Mouse (Mus musculus) neural tube, embryonic 14.5 days (tissue): ENCODE results near the gene Cflar. TPM values are rescaled to one million over a fixed set of nuclear protein-coding genes. Genes with fewer than 3 reads are reported as not detected.
"Not testable (repeated sequence)": the region's sequence is repeated elsewhere in the genome, so short reads cannot be mapped to it uniquely, and the experiment has no call there.

Experiments used
- ATAC-seq: fragments of 200-750 bp; cut with Nextera tagmentation; 2 replicates; pipeline ENCODE4 v1.8.0; 2017; ENCODE audit warnings: low read depth, mild to moderate bottlenecking, moderate TSS enrichment, moderate library complexity
- H3K27ac ChIP-seq: fragments of 300-500 bp; sonication (generic); 2 replicates; pipeline ENCODE4 v1.5.1; 2014; ENCODE audit warnings: low read depth, mild to moderate bottlenecking, control low read depth, low read length, moderate library complexity, mixed read lengths
- H3K27me3 ChIP-seq: fragments of 300-500 bp; sonication (generic); 2 replicates; pipeline ENCODE4 v1.6.1; 2014; ENCODE audit warnings: low read length; ENCODE audit not compliant: control insufficient read depth, insufficient read depth
- H3K36me3 ChIP-seq: fragments of 300-500 bp; sonication (generic); 2 replicates; pipeline ENCODE4 v1.6.1; 2014; ENCODE audit warnings: low read length, mixed read lengths; ENCODE audit not compliant: control insufficient read depth, insufficient read depth
- H3K4me1 ChIP-seq: fragments of 300-500 bp; sonication (generic); 2 replicates; pipeline ENCODE4 v1.6.1; 2014; ENCODE audit warnings: low read length; ENCODE audit not compliant: control insufficient read depth, insufficient read depth
- H3K4me2 ChIP-seq: fragments of 300-500 bp; sonication (generic); 2 replicates; pipeline ENCODE4 v1.6.1; 2014; ENCODE audit warnings: mild to moderate bottlenecking, low read depth, low read length, control low read depth
- H3K4me3 ChIP-seq: fragments of 300-500 bp; sonication (generic); 2 replicates; pipeline ENCODE4 v1.5.1; 2014; ENCODE audit warnings: low read depth, low read length, control low read depth, mixed read lengths
- H3K9ac ChIP-seq: fragments of 300-500 bp; sonication (generic); replicated peaks from 2 replicates; pipeline ENCODE4 v1.6.1; 2014; ENCODE audit warnings: low read depth, mild to moderate bottlenecking, control low read depth, low read length, mixed read lengths
- H3K9me3 ChIP-seq: fragments of 300-500 bp; sonication (generic); 2 replicates; pipeline ENCODE4 v1.6.1; 2016; ENCODE audit warnings: low read length; ENCODE audit not compliant: control insufficient read depth
- WGBS: fragments of 180-500 bp; shearing (Covaris S2); extraction: QIAGEN DNeasy Blood & Tissue Kit; methylation state at CpG from one replicate; pipeline ENCODE4 v1.1.7; 2014; 5-methylcytosine and 5-hydroxymethylcytosine counted together
- polyA plus RNA-seq: library from polyadenylated mRNA; unstranded; fragments of >200 nt; fragmentation: Nextera tagmentation; extraction: Ambion mirVana; gene quantifications from 2 replicates; pipeline ENCODE4 v1.2.1, GENCODE M21; 2014

Cflar gene
- polyA plus RNA-seq, 1 experiment from 2014 or later: 16.3 TPM

DNA sequence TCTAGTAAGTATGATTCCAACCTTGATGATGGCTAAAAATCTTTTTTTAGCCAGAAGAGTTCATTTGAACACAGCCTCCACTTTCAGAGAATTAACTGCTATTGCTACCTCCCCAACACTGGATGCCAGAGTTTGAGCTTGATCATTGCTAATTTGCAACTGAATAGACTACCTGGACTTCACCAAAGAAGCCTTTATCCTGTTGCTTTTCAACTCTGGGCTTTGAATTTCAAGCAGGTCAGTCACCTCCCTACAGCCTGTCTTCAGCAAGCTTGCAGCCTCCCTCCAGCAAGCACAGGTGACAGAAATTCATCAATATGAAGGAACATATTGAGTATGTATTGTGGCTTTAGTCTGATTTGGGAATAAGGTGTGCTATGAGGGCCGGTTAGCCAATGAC lies 21.9 kb upstream of the Cflar start:
- no peak overlapping the region for H3K4me3 ChIP-seq
- H3K27ac ChIP-seq: no peak overlapping the region
- no peak for ATAC-seq
- no peak overlapping the region for H3K9ac ChIP-seq
- H3K4me1 ChIP-seq: no peaks in the 10 kb centered on the region
- no peaks in the 10 kb centered on the region for H3K36me3 ChIP-seq
- 79% methylated on average over 1 of the region's 1 CpGs for WGBS
- H3K4me2 ChIP-seq: no peak overlapping the region
- no peaks in the 10 kb centered on the region for H3K27me3 ChIP-seq
- H3K9me3 ChIP-seq: no peaks in the 10 kb centered on the region

DNA sequence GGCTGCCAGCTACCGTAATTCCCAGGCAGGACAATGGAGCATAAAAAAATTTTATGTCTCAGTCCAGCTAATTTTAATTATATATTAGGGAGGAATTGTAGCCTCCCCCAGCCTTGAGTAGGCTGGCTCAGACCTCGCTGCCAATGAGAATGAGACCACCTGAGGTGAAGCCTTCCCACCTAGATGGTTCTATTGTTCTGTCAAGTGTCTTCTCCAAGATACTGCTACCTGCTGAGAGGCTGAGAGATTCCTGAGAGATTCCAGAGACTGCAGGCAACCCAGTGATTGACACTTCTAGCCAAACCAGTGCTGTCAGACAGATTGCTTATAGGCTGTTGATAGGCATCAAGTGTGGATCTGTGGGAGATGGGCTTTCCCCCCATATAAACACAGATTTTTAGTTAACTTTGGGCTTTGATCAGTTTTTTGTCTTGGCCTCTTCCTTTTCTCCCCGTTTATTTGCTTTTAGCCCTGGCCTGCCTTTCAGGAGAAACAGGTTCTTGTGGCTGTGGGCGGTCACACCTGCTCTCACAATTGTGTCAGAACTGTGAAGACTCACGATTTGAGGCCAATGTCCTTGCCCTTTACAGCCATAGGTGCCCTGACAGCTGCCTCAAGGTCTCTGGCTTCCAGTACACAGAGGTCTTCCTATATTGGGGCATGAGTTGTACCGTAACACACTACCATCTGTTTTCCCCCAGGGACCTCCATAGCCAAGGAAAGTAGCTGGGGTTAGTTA lies 21.1 kb upstream of the Cflar start:
- Histone ChIP-seq H3K36me3 (no peaks in the 10 kb centered on the region), H3K4me2 (no peak overlapping the region), H3K9me3 (no peaks in the 10 kb centered on the region), H3K27ac (no peak overlapping the region), H3K4me1 (no peaks in the 10 kb centered on the region), H3K27me3 (no peaks in the 10 kb centered on the region), H3K9ac (no peak overlapping the region), H3K4me3 (no peak overlapping the region)
- WGBS: 66% methylated on average over 6 of the region's 6 CpGs
- ATAC-seq: no peak

DNA sequence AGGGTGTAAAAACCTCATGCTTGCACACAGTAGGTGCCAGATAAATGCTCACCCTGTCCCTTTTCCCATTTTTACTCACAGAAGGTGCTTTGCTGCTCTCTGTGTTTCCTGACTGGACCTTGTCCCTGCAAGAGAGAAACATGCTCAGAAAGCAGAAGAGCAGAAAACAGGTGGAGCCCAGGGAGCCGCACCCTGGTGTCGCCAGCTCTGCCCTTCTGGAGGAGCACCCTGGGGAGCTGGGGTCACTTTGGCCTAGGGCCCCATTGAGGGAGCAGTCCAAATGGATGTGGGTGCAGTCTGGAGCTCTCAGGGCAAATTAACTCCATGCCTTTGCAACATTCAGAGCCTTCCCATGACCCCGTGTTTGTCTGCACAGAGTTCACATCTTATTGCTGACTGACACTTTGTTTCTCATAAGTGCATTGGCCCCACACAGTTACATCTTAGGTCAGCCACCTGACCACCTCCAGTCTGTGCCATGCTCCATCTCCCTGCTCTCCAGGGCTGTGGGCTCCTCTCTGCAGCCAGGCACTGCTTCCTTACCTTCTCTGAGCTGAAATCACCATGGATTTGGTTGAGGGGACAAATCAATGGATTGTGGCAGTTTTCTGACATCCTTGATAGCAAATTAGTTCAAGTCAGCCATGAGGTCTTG lies 20.3 kb upstream of the Cflar start:
- H3K4me2 ChIP-seq, H3K9me3 ChIP-seq, H3K27me3 ChIP-seq, H3K27ac ChIP-seq, ATAC-seq, H3K4me3 ChIP-seq, H3K9ac ChIP-seq, H3K36me3 ChIP-seq, H3K4me1 ChIP-seq: not testable (repeated sequence)
- WGBS: 81% methylated on average over 2 of the region's 3 CpGs

DNA sequence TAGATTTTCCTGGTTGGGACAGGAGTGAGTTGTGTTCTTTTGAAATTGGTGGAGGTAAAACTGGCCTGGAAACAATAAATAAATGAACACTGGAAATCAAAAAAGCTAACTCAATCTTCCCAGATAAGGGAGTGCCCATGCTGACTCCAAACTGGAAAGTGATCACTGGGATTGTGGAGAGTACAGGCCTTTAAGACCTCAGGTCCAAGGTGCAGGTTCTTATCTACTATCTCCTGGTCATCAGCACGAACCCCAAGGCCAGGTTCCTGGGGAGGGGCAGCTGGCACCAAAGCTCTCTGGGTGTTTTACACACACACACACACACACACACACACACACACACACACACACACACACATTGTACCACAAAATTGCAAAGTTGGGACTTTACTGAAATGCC lies 19.6 kb upstream of the Cflar start:
- H3K4me3 ChIP-seq, H3K27ac ChIP-seq, H3K27me3 ChIP-seq, H3K4me1 ChIP-seq, H3K9me3 ChIP-seq, H3K4me2 ChIP-seq, ATAC-seq, H3K36me3 ChIP-seq, H3K9ac ChIP-seq: not testable (repeated sequence)
- 67% methylated on average over 1 of the region's 1 CpGs for WGBS

DNA sequence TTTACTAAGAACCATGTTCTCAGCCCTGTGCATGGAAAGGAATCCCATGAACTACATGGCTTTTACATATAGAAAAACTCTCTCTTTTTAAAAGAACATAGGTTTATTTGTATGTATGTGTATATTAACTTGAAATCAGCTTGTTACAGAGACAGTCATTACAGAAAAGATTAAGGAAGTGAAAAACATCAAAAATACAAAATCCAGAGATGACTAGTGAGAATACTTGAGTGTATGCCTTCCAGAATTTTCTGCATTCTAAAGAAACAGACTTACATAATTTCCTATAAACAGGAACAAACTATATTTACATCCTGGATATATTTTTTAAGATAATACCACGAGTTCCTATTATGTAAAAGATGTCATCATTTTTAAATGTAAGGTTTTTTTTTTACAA lies 17.6 kb upstream of the Cflar start:
- Histone ChIP-seq H3K4me3 (no peak overlapping the region), H3K27ac (no peak overlapping the region), H3K4me2 (no peak overlapping the region), H3K9me3 (no peaks in the 10 kb centered on the region), H3K36me3 (no peaks in the 10 kb centered on the region), H3K27me3 (no peaks in the 10 kb centered on the region), H3K4me1 (no peaks in the 10 kb centered on the region), H3K9ac (no peak overlapping the region)
- no peak for ATAC-seq
- 90% methylated on average over 1 of the region's 1 CpGs for WGBS

GRCm38 (mm10) chr1:58695810-58696209 lies 15.5 kb upstream of the Cflar start, which contains the start of gene Als2cr12:
TSS of gene Als2cr12 (minus strand) at chr1:58695989.
- not testable (repeated sequence) for H3K36me3 ChIP-seq, H3K4me1 ChIP-seq

DNA sequence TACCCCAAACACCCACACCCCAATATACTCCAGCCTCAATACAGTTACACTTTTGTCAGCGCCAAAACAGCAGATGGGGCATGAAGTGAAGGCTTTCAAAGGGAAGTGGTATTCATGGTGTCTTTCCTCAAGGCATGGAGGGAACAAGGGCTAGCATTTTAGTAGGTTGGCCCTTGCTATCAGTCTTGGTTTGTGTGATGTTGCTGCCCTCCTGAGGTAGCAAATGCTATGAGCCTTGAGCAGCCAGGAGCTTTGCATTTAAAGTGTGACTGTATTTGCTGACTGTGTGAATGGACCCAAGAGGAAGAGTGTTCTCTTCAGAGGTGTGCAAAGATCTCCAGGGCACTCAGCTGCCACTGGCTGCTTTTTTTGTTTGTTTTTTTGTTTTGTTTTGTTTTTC lies 13.7 kb upstream of the Cflar start:
- not testable (repeated sequence) for H3K36me3 ChIP-seq, H3K27me3 ChIP-seq, H3K4me2 ChIP-seq, H3K9me3 ChIP-seq, H3K4me3 ChIP-seq, H3K27ac ChIP-seq, ATAC-seq, H3K9ac ChIP-seq, H3K4me1 ChIP-seq
- WGBS: 46% methylated on average over 1 of the region's 1 CpGs

More at GRCm38 (mm10) chr1:58695810-58696209, 15.5 kb upstream of the Cflar start, which contains the start of gene Als2cr12:
- H3K9ac ChIP-seq, H3K4me2 ChIP-seq, H3K9me3 ChIP-seq, H3K27me3 ChIP-seq, H3K27ac ChIP-seq, ATAC-seq, H3K4me3 ChIP-seq: not testable (repeated sequence)
- WGBS: 85% methylated on average over 4 of the region's 4 CpGs

DNA sequence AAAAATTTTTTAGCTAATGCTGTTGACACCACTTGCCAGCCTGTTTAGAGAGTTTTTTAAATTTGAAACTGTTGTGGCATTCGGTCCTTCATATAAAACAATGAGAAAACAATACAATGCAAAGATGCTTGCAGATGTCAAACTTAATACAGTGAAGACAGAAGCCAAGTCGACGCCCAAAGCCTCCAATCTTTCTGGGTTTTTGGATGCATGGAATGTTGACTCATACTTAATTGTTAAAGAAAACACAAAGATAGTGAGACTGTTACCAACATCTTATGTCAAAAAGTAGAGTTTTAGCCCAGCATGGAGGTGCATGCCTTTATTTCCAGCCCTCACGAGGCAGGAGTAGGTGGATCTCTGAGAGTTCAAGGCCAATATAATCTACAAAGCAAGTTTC lies 12.5 kb upstream of the Cflar start:
- WGBS: 87% methylated on average over 4 of the region's 4 CpGs
- H3K27me3 ChIP-seq: no peaks in the 10 kb centered on the region
- no peak overlapping the region for H3K27ac ChIP-seq
- no peaks in the 10 kb centered on the region for H3K9me3 ChIP-seq
- H3K4me1 ChIP-seq: no peaks in the 10 kb centered on the region
- no peak overlapping the region for H3K9ac ChIP-seq
- ATAC-seq: no peak
- H3K4me3 ChIP-seq: no peak overlapping the region
- H3K4me2 ChIP-seq: no peak overlapping the region
- H3K36me3 ChIP-seq: no peaks in the 10 kb centered on the region

DNA sequence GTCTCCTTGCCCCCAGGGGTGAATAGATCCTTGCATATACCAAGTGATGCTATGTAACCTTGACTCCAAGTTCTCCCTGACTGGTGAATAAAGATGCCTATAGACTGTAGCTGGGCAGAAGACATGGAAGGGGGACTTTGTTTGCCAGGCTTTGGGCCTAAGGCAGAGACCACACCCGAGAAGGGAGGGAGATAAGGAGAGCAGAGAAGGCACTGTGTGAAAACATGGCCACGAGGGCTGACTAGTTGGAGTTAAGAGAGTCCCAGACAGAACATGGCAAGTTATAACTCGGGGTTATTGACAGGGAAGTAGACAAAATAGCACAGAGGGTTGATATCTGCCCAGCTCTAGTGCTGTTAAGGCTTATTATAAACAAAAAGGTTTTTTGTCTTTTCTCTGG lies 11.3 kb upstream of the Cflar start:
- Histone ChIP-seq H3K9ac (no peak overlapping the region), H3K27ac (no peak overlapping the region), H3K4me3 (no peak overlapping the region), H3K4me1 (no peaks in the 10 kb centered on the region), H3K4me2 (no peak overlapping the region), H3K36me3 (no peaks in the 10 kb centered on the region), H3K27me3 (no peaks in the 10 kb centered on the region), H3K9me3 (no peaks in the 10 kb centered on the region)
- ATAC-seq: no peak
- WGBS: 70% methylated on average over 3 of the region's 3 CpGs
